Mouse (Mus musculus) 416B (cell line): Measurements from ENCODE around the gene Gm12394.
"Not testable (repeated sequence)": the region's sequence is repeated elsewhere in the genome, so short reads cannot be mapped to it uniquely, and the experiment has no call there.

Experiments
- DNase-seq: peaks from one replicate; pipeline ENCODE4 v3.0.0; 2011; ENCODE audit warnings: low read depth

The Gm12394 gene

GRCm38 (mm10) chr4:42860483-42860882 lies 3.9 kb upstream of the Gm12394 start:
- DNase-seq: not testable (repeated sequence)

- not testable (repeated sequence) for DNase-seq
These were observed 2.8 kb downstream of the Gm12394 start, which contains the start of gene Fam205a1 for GRCm38 (mm10) chr4:42853788-42854187. Gene Fam205a1 (minus strand): TSS chr4:42853888.

DNA sequence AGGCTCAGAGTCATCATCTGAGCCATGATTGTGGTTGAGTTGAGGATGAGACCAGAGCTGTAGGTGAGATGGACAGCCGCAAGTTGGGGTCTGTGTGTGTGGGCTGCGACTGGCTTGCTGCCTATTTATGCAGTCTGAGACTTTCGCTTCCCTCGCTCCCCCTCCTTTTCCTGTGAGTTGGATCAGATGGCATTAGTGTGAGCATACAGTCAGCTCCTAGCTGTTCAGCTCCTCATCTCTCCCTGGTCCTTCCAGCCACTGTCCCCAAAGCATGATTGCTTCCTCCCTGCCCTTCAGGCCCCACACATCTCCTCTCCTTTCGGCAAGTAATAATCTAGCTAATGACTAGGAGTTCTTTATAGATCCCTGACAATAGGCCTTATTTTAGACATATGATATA lies 82.7 kb downstream of the Gm12394 start, which contains the start of gene Ccl21a:
TSS of gene Ccl21a (minus strand) at position 101 of the 400 bp plus-strand sequence.
- not testable (repeated sequence) for DNase-seq

DNA sequence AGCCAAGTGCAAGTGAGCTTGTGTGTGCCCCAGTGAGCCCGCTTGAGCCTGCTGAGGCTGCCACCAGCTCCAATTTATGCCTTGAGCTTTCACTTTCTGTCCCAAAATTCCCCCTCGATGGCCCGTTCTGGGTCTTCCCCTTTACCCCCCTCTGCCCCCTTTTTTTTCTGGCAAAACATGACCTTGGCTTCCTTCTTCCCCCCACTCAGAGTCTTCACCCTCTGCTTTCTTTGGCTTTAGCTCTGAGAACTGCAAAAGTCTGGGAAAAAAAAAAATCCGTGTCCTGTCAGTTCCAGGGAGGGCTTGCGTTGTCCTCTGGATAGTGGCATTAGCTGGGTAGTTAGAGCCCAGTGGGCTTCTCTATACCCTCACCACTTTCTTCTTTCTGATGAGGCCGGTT lies 100.1 kb downstream of the Gm12394 start, which contains the start of gene Ccl19:
TSS of gene Ccl19 (minus strand) at position 101 of the 400 bp plus-strand sequence.
- DNase-seq: not testable (repeated sequence)

DNA sequence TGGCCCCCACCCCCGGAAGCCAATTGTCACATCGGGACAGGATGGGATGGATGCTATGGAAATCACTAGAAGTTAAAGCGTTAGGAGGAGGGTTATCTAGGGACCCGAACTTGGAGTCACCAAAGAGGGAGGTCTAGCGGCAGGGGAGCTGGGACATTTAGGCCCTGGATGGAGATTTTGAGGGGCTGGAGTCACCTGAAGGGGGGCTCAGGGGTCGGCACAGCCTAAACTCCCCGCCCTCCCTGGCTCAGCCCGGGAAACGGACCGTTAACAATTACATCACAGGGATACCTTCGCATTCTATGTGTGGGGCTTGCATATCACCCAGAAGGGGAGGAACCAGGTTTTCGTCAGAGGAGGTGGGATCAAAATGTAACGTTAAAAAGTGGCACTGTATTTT lies 121.3 kb downstream of the Gm12394 start, which contains the start of gene 4930578G10Rik:
TSS of gene 4930578G10Rik (plus strand) at position 301 of the 400 bp plus-strand sequence.
- not testable (repeated sequence) for DNase-seq
